Mouse (Mus musculus): ENCODE results near the gene Zbtb49. TPM values are rescaled to one million over a fixed set of nuclear protein-coding genes. Genes with fewer than 3 reads are reported as not detected.

Gene Zbtb49
- polyA plus RNA-seq, 2 experiments, result 2.2 to 3.4 TPM

DNA sequence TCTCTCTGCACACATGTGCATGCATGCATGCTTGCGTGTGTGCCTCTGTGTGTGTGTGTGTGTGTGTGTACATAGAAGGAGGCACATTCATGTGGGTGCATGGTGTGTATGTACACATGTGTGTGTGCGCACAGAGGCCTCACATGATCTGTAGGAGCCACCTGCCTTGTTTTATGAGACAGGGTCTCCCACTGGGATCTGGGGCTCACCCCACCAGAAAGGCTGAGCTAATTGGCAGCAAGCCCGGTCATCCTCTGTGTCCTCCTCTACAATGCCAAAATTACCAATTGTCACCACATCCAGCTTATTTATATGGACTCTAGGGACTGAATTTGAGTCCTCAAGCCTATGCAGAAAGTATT lies 21.2 kb upstream of the Zbtb49 start:
- TF ChIP-seq CTCF (IDR thresholded peaks at IDR 0.05; ENCODE audit: low read depth) (no peak), EP300 (IDR thresholded peaks at IDR 0.05; ENCODE audit: low read depth) (no peak)
- Histone ChIP-seq H3K27me3 (ENCODE audit: control insufficient read depth, insufficient read depth, low read length) (no peaks in the 10 kb centered on the region), H3K9ac (replicated peaks) (no peak overlapping the region), H3K4me2 (ENCODE audit: low read depth) (no peak overlapping the region), H3K9me3 (ENCODE audit: control insufficient read depth, low read length) (no peaks in the 10 kb centered on the region), H3K4me3 (ENCODE audit: insufficient read depth in 1 of 2, low read depth in 2 of 2, low read length in 2 of 2) (no peak overlapping the region), H3K36me3 (replicated peaks; ENCODE audit: control insufficient read depth, insufficient read depth, low read depth) (no peaks in the 10 kb centered on the region), H3K4me1 (replicated peaks; ENCODE audit: control insufficient read depth in 2 of 2, insufficient read depth in 2 of 2, low read length in 1 of 2) (0 out of 4 replicates have a peak, but pooled peaks cover 0 to 4% of the 10 kb centered on the region in 2 experiments), H3K27ac (no peak overlapping the region)
- WGBS (ENCODE audit: insufficient replicate concordance), result 65% methylated on average over 3 of the region's 3 CpGs
- ATAC-seq (ENCODE audit: insufficient read depth) (no peak), DNase-seq (ENCODE audit: low read depth in 3 of 3, low spot score in 3 of 3) (no peak)

DNA sequence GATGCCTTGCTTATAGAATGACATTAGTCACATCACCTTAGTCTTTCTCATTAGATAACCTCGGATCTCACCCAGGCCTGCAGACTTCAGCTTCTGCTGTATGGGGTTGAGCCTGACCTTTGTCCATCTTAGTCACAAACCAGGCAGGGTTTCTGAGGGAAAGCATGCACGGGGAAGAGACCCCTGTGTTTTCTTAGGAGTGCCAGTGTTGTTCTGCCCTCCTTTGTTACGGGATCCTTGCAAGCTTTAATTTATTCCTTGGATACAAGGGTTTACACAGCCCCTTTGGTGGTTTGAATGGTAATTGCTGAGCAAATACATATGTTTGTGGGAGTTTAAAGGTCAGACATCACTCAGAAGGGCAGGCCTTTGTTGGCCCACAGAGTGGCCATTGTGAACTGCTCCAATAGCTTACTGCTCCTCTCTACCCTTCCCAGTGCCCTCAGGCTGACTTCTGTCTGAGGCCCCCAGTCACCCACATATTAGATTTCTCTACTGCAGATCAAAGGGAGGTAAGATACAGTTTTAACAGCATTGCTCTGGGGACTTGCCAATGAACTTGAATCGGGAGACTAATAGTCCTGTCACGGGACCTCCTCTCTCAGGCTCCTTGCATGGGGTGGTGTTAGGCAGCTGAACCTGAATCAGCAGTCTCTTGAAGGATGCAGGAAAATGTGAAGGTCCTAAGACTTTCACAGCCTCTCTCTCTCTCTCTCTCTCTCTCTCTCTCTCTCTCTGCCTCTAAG lies 20.6 kb upstream of the Zbtb49 start:
- H3K4me3 ChIP-seq (ENCODE audit: insufficient read depth in 1 of 2, low read depth in 2 of 2, low read length in 2 of 2), result no peak overlapping the region
- H3K4me2 ChIP-seq (ENCODE audit: low read depth), result no peak overlapping the region
- H3K4me1 ChIP-seq (replicated peaks; ENCODE audit: control insufficient read depth in 2 of 2, insufficient read depth in 2 of 2, low read length in 1 of 2), result 0 out of 4 replicates have a peak, but pooled peaks cover 0 to 4% of the 10 kb centered on the region in 2 experiments
- no peak overlapping the region for H3K9ac ChIP-seq (replicated peaks)
- no peaks in the 10 kb centered on the region for H3K27me3 ChIP-seq (ENCODE audit: control insufficient read depth, insufficient read depth, low read length)
- no peaks in the 10 kb centered on the region for H3K36me3 ChIP-seq (replicated peaks; ENCODE audit: control insufficient read depth, insufficient read depth, low read depth)
- ATAC-seq (ENCODE audit: insufficient read depth) (no peak), DNase-seq (ENCODE audit: low read depth in 3 of 3, low spot score in 3 of 3) (no peak)
- H3K9me3 ChIP-seq (ENCODE audit: control insufficient read depth, low read length), result no peaks in the 10 kb centered on the region
- no peak for TF ChIP-seq EP300 (IDR thresholded peaks at IDR 0.05; ENCODE audit: low read depth)
- no peak overlapping the region for H3K27ac ChIP-seq
- 48% methylated on average over 5 of the region's 5 CpGs for WGBS (ENCODE audit: insufficient replicate concordance)

DNA sequence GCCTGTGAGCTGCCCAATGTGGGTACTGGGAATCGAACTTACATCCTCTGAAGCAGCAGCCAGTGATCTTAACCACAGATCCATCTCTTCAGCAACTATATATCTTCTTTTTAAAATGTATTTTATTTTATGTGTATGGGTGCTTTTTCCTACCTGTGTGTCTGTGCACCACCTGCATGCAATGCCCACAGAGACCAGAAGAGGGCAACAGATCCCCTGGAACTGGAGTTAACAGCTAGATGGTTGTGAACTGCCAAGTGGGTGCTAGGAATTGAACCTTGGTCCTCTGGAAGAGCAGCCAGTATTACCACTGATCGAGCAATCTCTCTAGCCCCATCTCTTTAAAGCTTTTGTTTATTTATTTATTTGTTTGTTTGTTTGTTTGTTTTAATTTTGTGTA lies 16.4 kb upstream of the Zbtb49 start:
- Histone ChIP-seq H3K9ac (replicated peaks) (no peak overlapping the region), H3K4me3 (ENCODE audit: insufficient read depth in 1 of 2, low read depth in 2 of 2, low read length in 2 of 2) (no peak overlapping the region), H3K4me2 (ENCODE audit: low read depth) (no peak overlapping the region), H3K9me3 (ENCODE audit: control insufficient read depth, low read length) (no peaks in the 10 kb centered on the region), H3K4me1 (replicated peaks; ENCODE audit: control insufficient read depth in 2 of 2, insufficient read depth in 2 of 2, low read length in 1 of 2) (0 out of 4 replicates have a peak, but pooled peaks cover 0 to 4% of the 10 kb centered on the region in 2 experiments), H3K27ac (no peak overlapping the region), H3K36me3 (replicated peaks; ENCODE audit: control insufficient read depth, insufficient read depth, low read depth) (peaks cover 5% of the 10 kb centered on the region), H3K27me3 (ENCODE audit: control insufficient read depth, insufficient read depth, low read length) (no peaks in the 10 kb centered on the region)
- ATAC-seq (ENCODE audit: insufficient read depth) (no peak), DNase-seq (ENCODE audit: low read depth in 3 of 3, low spot score in 3 of 3) (no peak)
- TF ChIP-seq EP300 (IDR thresholded peaks at IDR 0.05; ENCODE audit: low read depth), result no peak
- peak; percentile 62 for TF ChIP-seq CTCF (IDR thresholded peaks at IDR 0.05; ENCODE audit: low read depth)
- 64% methylated on average over 2 of the region's 2 CpGs for WGBS (ENCODE audit: insufficient replicate concordance)

DNA sequence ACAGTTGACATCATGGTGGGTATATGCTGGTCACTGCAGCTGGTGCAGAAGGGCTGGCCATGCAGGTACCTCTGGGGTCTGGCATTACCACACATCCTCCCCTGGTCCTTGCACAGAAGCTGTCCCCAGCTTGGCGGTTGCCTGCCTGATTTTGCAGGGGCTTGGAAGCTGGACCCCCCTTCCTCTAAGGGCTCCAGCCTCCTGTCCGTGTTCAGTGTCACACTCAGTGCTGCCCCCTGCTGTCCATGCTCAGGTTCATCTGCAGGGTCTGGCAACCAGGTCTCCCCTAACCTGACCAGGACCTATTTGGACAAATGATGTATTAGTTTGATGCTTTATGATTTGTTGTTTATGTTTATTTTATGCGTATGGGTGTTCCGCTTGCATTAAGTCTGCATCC lies 15.2 kb upstream of the Zbtb49 start:
- peak; percentile 15; the same call in 1 of the 2 replicates for ATAC-seq (ENCODE audit: insufficient read depth)
- no peak overlapping the region for H3K4me3 ChIP-seq (ENCODE audit: insufficient read depth in 1 of 2, low read depth in 2 of 2, low read length in 2 of 2)
- H3K36me3 ChIP-seq (replicated peaks; ENCODE audit: control insufficient read depth, insufficient read depth, low read depth), result peaks cover 7% of the 10 kb centered on the region

DNA sequence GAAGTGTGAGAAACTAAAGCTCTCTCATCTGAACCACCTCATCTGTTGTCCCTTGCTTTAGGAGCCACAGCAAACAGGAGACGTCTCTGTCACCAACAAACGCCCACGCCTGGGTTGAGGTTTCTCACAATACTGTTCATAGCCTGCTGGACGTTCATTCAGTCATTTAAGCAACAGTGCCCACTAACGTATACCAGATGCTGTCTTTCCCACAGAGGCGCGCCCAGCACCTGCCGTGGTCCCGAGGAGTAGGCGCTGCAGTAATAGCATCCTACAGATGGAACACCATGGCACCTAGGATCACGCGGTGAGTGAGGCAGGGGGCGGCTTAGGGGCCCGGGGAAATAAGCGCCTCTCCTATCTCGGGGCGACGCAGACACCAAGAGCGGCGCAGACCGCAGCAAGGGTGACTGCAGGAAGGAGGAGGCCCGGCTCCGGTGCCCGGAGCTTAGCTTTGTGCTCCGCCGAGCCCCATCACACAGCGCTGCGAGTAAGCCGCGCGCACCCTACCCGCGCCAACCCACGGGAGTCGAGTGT lies 418 bp downstream of the Zbtb49 start:
- peak overlapping the region; percentile 95 for H3K4me2 ChIP-seq (ENCODE audit: low read depth)
- peaks cover 14 to 16% of the 10 kb centered on the region in 2 experiments; a peak in 3 of 4 replicates for H3K4me1 ChIP-seq (replicated peaks; ENCODE audit: control insufficient read depth in 2 of 2, insufficient read depth in 2 of 2, low read length in 1 of 2)
- peak overlapping the region; percentile 0; the same call in 1 of the 2 replicates for H3K27ac ChIP-seq
- WGBS (ENCODE audit: insufficient replicate concordance), result 1% methylated on average over 35 of the region's 35 CpGs
- DNase-seq (ENCODE audit: low read depth in 3 of 3, low spot score in 3 of 3) (no peak), ATAC-seq (ENCODE audit: insufficient read depth) (peak; percentile 69)
- H3K36me3 ChIP-seq (replicated peaks; ENCODE audit: control insufficient read depth, insufficient read depth, low read depth), result no peaks in the 10 kb centered on the region
- H3K9ac ChIP-seq (replicated peaks), result peak overlapping the region; percentile 80
- peak overlapping the region; percentile 92 to 93 for H3K4me3 ChIP-seq (ENCODE audit: insufficient read depth in 1 of 2, low read depth in 2 of 2, low read length in 2 of 2)
- TF ChIP-seq EP300 (IDR thresholded peaks at IDR 0.05; ENCODE audit: low read depth), result no peak
- 0 out of 2 replicates have a peak, but pooled peaks have one; percentile 6 for TF ChIP-seq CTCF (IDR thresholded peaks at IDR 0.05; ENCODE audit: low read depth)
- H3K9me3 ChIP-seq (ENCODE audit: control insufficient read depth, low read length), result no peaks in the 10 kb centered on the region
- no peaks in the 10 kb centered on the region for H3K27me3 ChIP-seq (ENCODE audit: control insufficient read depth, insufficient read depth, low read length)

More for the DNA sequence above, 15.2 kb upstream of the Zbtb49 start:
- no peak overlapping the region for H3K9ac ChIP-seq (replicated peaks)
- no peak for DNase-seq (ENCODE audit: low read depth in 3 of 3, low spot score in 3 of 3)
- no peaks in the 10 kb centered on the region for H3K9me3 ChIP-seq (ENCODE audit: control insufficient read depth, low read length)
- H3K27me3 ChIP-seq (ENCODE audit: control insufficient read depth, insufficient read depth, low read length), result no peaks in the 10 kb centered on the region
- H3K27ac ChIP-seq, result no peak overlapping the region
- 52% methylated on average over 4 of the region's 4 CpGs for WGBS (ENCODE audit: insufficient replicate concordance)
- TF ChIP-seq CTCF (IDR thresholded peaks at IDR 0.05; ENCODE audit: low read depth), result peak; percentile 89
- TF ChIP-seq EP300 (IDR thresholded peaks at IDR 0.05; ENCODE audit: low read depth), result no peak
- no peak overlapping the region for H3K4me2 ChIP-seq (ENCODE audit: low read depth)
- no peaks in the 10 kb centered on the region for H3K4me1 ChIP-seq (replicated peaks; ENCODE audit: control insufficient read depth in 2 of 2, insufficient read depth in 2 of 2, low read length in 1 of 2)
